Mouse (Mus musculus): ENCODE results near the gene Zcchc17.

DNA sequence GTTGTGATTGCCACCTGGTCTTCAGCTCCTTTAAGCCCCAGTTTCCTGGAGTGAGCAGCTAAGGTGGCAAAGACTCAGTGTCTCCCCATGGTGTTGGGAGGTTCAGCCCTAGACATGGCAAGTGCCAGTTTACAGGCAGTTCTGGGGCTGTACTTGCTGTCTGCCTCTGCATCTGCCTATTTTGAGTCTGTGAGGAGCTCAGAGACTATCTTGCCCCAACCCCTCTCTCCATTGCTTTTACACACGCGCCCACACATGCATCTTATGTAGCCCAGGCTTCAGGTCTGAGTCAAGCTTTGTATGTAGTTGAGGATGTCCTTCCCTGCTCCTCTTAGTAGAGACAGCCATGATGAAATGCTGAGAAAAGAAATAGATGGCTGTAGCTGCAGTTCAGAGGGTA lies 19.4 kb upstream of the Zcchc17 start:
- TF ChIP-seq USF2 (conservative IDR thresholded peaks at IDR 0.05; ENCODE audit: low read depth, low read length) = no peak
- TF ChIP-seq CHD2 (IDR thresholded peaks at IDR 0.05; ENCODE audit: low read length) = no peak
- TF ChIP-seq CTCF (conservative IDR thresholded peaks at IDR 0.05 in 1 of 2, IDR thresholded peaks at IDR 0.05 in 1 of 2; ENCODE audit: low read depth in 2 of 2, low read length in 2 of 2) = no peak
- TF ChIP-seq ETS1 (conservative IDR thresholded peaks at IDR 0.05; ENCODE audit: low read depth, low read length) = no peak
- TF ChIP-seq POLR2AphosphoS2 (IDR thresholded peaks at IDR 0.05; ENCODE audit: low read depth, low read length) = no peak
- TF ChIP-seq USF1 (IDR thresholded peaks at IDR 0.05; ENCODE audit: low read depth, low read length) = no peak
- TF ChIP-seq EP300 (IDR thresholded peaks at IDR 0.05; ENCODE audit: low read length) = no peak
- no peak for TF ChIP-seq TCF12 (IDR thresholded peaks at IDR 0.05; ENCODE audit: low read depth, low read length)
- no peak for TF ChIP-seq GABPA (IDR thresholded peaks at IDR 0.05; ENCODE audit: insufficient replicate concordance, low read depth, low read length)
- no peak for TF ChIP-seq SMC3 (IDR thresholded peaks at IDR 0.05; ENCODE audit: low read depth, low read length)
- no peak for TF ChIP-seq MAZ (IDR thresholded peaks at IDR 0.05; ENCODE audit: low read depth, low read length)
- TF ChIP-seq ZKSCAN1 (IDR thresholded peaks at IDR 0.05; ENCODE audit: borderline replicate concordance, low read depth, low read length) = no peak
- TF ChIP-seq POLR2A (IDR thresholded peaks at IDR 0.05; ENCODE audit: low read depth, low read length) = no peak
- TF ChIP-seq HCFC1 (IDR thresholded peaks at IDR 0.05; ENCODE audit: low read depth, low read length) = no peak
